Mouse (Mus musculus) hindbrain, embryonic 16.5 days (tissue): Measurements from ENCODE around the gene Mgat4c. TPM values are rescaled to one million over a fixed set of nuclear protein-coding genes. Genes with fewer than 3 reads are reported as not detected.

ENCODE experiments used
- ATAC-seq: fragments of 200-750 bp; cut with Nextera tagmentation; 2 replicates; pipeline ENCODE4 v1.8.0; 2017; ENCODE audit warnings: moderate TSS enrichment, moderate library complexity
- H3K27ac ChIP-seq: fragments of 300-500 bp; sonication (generic); 2 replicates; pipeline ENCODE4 v1.5.1; 2014; ENCODE audit warnings: low read depth, mild to moderate bottlenecking, control low read depth, low read length, moderate library complexity
- H3K27me3 ChIP-seq: fragments of 300-500 bp; sonication (generic); replicated peaks from 2 replicates; pipeline ENCODE4 v1.6.1; 2014; ENCODE audit warnings: low read length; ENCODE audit not compliant: control insufficient read depth, insufficient read depth
- H3K36me3 ChIP-seq: fragments of 300-500 bp; sonication (generic); 2 replicates; pipeline ENCODE4 v1.6.1; 2014; ENCODE audit warnings: mild to moderate bottlenecking, low read length, moderate library complexity, mixed read lengths; ENCODE audit not compliant: control insufficient read depth, insufficient read depth
- H3K4me1 ChIP-seq: fragments of 300-500 bp; sonication (generic); 2 replicates; pipeline ENCODE4 v1.6.1; 2014; ENCODE audit warnings: low read depth, low read length; ENCODE audit not compliant: control insufficient read depth, insufficient read depth
- H3K4me2 ChIP-seq: fragments of 300-500 bp; sonication (generic); 2 replicates; pipeline ENCODE4 v1.6.1; 2014; ENCODE audit warnings: mild to moderate bottlenecking, low read length, control low read depth, moderate library complexity
- H3K4me3 ChIP-seq: fragments of 300-500 bp; sonication (generic); 2 replicates; pipeline ENCODE4 v1.5.1; 2014; ENCODE audit warnings: mild to moderate bottlenecking, low read length, control low read depth, moderate library complexity
- H3K9ac ChIP-seq: fragments of 300-500 bp; sonication (generic); 2 replicates; pipeline ENCODE4 v1.6.1; 2014; ENCODE audit warnings: low read depth, mild to moderate bottlenecking, control low read depth, low read length, moderate library complexity
- H3K9me3 ChIP-seq: fragments of 300-500 bp; sonication (generic); 2 replicates; pipeline ENCODE4 v1.6.1; 2014; ENCODE audit warnings: mild to moderate bottlenecking, low read length, moderate library complexity; ENCODE audit not compliant: control insufficient read depth
- WGBS: fragments of 180-500 bp; shearing (Covaris S2); extraction: QIAGEN DNeasy Blood & Tissue Kit; methylation state at CpG from one replicate; pipeline ENCODE4 v1.1.7; 2014; 5-methylcytosine and 5-hydroxymethylcytosine counted together
- polyA plus RNA-seq: library from polyadenylated mRNA; unstranded; fragments of >200 nt; fragmentation: Nextera tagmentation; extraction: Ambion mirVana; gene quantifications from 2 replicates; pipeline ENCODE4 v1.2.1, GENCODE M21; 2015

The Mgat4c gene
- polyA plus RNA-seq, 1 experiment from 2014 or later = 64.4 TPM

DNA sequence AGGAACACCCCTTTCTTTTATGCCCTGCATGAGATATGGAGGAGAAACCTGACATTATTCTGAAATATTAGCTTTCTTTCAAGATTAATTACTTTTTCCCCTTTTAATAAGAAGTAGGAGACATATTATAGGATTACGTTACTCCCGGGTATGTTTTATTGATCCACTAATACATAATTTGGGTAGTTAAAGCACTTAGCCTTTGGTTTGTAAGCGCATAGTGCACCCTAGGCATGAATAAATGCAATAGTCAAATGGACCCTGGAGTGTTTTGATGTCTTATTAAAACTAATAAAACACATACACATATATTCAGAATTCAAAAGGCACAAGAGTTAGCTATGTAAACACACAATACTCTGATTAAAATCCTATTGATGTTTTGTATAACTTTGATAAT is 374.9 kb downstream of the Mgat4c start:
- 68% methylated on average over 3 of the region's 3 CpGs for WGBS
- ATAC-seq = no peak

DNA sequence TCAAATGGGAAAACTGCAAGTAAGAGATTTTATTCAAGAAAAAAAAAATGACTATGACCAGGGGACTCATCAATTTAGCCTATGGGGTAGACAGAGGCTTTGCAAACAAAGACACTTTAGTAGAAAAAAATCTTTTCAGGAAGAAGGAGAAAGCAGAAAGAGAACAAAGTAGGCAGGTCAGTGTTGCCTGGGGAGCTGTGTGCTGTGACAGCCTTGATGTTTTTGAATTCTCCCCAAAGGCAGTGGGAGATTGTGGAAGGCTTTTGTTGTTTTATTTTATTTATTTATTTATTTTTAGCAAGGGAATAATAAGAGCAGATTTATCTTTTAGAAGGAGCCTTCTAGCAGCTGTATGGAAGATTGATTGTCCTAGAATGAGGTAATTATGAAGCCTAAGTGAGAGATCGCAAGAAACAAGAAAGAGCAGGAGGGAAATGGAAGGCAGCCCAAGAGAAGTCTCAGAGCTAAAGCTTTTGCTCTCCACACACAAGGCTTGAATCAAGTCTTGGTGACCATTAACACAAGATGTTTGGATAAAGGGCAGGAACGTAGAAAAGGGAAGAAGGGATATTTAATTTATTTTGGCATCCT is 375.8 kb downstream of the Mgat4c start:
- Histone ChIP-seq H3K27me3 (no peaks in the 10 kb centered on the region), H3K4me1 (no peaks in the 10 kb centered on the region), H3K9me3 (no peaks in the 10 kb centered on the region), H3K27ac (no peak overlapping the region), H3K4me3 (no peak overlapping the region), H3K36me3 (no peaks in the 10 kb centered on the region), H3K9ac (no peak overlapping the region), H3K4me2 (no peak overlapping the region)
- WGBS = 14% methylated on average over 2 of the region's 2 CpGs
- ATAC-seq = peak; percentile 69; the same call in 1 of the 2 replicates

More for the DNA sequence above, 374.9 kb downstream of the Mgat4c start:
- H3K36me3 ChIP-seq = no peaks in the 10 kb centered on the region
- no peak overlapping the region for H3K9ac ChIP-seq
- no peak overlapping the region for H3K4me3 ChIP-seq
- no peaks in the 10 kb centered on the region for H3K4me1 ChIP-seq
- H3K27me3 ChIP-seq = no peaks in the 10 kb centered on the region
- H3K9me3 ChIP-seq = no peaks in the 10 kb centered on the region
- H3K4me2 ChIP-seq = no peak overlapping the region
- no peak overlapping the region for H3K27ac ChIP-seq

DNA sequence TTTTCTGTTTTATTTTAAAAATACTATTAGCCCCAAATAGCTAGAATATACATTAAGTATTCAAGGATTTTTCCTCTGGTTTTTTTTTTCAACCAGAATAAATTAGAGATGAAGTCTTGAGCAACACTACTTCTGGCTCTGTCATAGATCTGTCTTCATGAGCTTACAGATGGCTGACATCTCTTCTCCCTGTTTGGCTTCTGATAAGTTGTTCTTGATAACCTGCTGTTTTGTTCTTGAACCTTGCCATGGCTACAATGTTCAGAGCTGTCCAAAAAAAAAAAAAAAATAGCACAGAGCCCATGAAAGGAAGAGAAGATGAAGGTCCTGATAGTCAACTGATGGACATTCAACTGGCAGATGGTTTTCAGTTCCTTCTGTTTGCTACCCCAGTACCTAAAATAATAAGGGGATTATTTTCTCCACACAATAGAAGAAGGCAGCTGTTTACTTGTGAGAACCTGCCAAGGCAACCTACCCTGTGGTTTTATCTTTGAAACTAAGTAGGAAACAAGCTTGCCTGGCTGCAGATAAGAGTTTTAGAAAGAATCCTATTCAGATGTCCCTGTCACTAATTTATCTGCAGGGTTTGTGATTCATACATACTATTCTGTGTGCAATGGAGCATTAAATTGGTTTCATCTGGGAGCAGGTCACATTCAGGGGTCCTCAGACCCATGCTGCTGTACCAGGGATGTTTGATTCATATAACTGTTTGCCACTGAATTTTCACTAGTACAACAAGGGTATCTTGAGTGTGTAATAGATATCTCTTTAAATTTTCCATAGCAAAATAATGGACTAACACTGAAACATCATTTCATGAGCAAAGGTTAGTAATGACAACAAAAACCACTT is 393.5 kb downstream of the Mgat4c start:
- ATAC-seq = peak; percentile 30; the same call in 1 of the 2 replicates
- H3K9me3 ChIP-seq = no peaks in the 10 kb centered on the region
- H3K4me3 ChIP-seq = no peak overlapping the region
- no peak overlapping the region for H3K27ac ChIP-seq
- H3K9ac ChIP-seq = no peak overlapping the region
- no peaks in the 10 kb centered on the region for H3K4me1 ChIP-seq
- H3K36me3 ChIP-seq = no peaks in the 10 kb centered on the region
- H3K4me2 ChIP-seq = no peak overlapping the region
- no peaks in the 10 kb centered on the region for H3K27me3 ChIP-seq

DNA sequence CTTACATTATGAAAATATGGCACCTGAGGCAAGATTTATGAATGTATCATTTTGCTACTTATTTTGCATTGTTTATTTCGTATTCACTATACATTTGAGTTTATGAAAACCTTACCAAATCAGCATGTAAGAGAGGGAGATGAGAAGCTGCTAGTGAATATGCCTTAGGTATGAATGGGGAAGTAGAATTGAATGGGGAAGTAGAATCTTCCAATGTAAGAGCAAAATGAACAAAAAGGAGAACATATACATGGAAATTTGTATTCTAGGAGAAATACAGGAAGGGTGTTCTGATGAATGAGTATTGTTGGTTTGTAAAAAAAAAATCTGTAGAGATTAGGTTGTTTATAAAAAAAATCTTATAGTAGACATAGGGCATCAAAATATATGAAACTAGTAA is 441.9 kb downstream of the Mgat4c start:
- Histone ChIP-seq H3K4me1 (no peaks in the 10 kb centered on the region), H3K4me3 (no peak overlapping the region), H3K9ac (no peak overlapping the region), H3K27ac (no peak overlapping the region), H3K9me3 (no peaks in the 10 kb centered on the region), H3K36me3 (no peaks in the 10 kb centered on the region), H3K4me2 (no peak overlapping the region), H3K27me3 (no peaks in the 10 kb centered on the region)
- no peak for ATAC-seq
- 80% methylated on average over 1 of the region's 1 CpGs for WGBS

DNA sequence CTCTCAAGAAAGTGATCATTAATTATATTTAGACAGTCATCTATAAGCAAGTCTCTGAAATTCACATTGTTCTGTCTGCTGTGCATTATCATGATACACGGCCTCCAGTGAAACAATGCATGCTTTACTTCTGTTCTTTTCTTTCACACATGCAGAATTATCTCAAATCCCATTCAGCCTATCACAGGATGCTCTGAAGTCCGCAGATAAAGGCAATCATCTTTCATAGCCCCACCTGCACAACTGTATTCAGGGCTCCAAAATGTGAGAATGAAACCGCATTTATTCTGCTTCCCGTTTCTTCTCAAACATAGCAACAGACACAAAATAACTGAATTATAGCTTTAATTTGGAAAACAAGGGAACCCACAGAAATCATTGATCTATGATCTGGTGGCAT is 446.1 kb downstream of the Mgat4c start:
- Histone ChIP-seq H3K27me3 (no peaks in the 10 kb centered on the region), H3K27ac (no peak overlapping the region), H3K36me3 (no peaks in the 10 kb centered on the region), H3K4me2 (no peak overlapping the region), H3K4me1 (no peaks in the 10 kb centered on the region), H3K9me3 (no peaks in the 10 kb centered on the region), H3K9ac (no peak overlapping the region), H3K4me3 (no peak overlapping the region)
- 61% methylated on average over 4 of the region's 4 CpGs for WGBS
- ATAC-seq = no peak

DNA sequence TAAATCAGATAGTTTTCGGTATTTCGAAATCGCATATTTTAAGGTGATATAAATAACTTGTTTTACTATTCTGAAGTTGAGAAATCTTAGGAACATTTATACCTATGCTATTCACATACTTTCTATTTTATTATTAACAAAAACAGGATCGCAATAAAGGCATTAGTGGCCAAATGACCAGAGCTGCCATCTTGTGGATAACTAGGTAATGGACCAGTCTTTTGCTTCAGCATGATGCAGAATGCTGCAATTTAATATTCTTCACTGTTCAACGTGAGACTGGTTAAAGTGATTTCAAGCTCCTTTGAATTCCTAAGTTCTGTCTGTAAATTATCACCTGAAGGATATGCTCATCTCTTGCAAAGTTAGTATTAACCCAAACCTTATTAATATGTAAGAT is 473.6 kb downstream of the Mgat4c start:
- ATAC-seq = peak; percentile 51; the same call in 1 of the 2 replicates
- Histone ChIP-seq H3K4me3 (no peak overlapping the region), H3K36me3 (no peaks in the 10 kb centered on the region), H3K4me1 (no peaks in the 10 kb centered on the region), H3K9me3 (no peaks in the 10 kb centered on the region), H3K27me3 (no peaks in the 10 kb centered on the region), H3K9ac (no peak overlapping the region), H3K27ac (no peak overlapping the region), H3K4me2 (no peak overlapping the region)
- WGBS = 64% methylated on average over 5 of the region's 5 CpGs

DNA sequence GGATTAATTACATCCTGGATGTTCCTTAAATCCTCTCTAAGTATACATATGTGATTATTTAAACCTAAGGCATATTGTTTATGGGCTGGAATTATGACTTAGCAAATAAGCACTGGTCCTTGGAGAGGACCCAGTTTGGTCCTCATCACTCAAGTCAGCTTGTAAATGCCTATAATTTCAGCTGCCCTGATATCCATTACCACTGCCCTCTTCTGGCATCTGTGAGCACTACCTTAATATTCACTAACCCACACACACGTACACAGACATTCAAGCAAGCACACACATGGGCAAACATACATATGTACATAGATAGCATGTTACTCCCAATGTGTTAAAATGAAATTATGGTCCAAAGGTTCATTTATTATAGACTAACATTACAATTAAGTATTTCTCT is 474.6 kb downstream of the Mgat4c start:
- no peaks in the 10 kb centered on the region for H3K27me3 ChIP-seq
- H3K4me2 ChIP-seq = no peak overlapping the region
- H3K9me3 ChIP-seq = no peaks in the 10 kb centered on the region
- H3K9ac ChIP-seq = no peak overlapping the region
- H3K27ac ChIP-seq = no peak overlapping the region
- WGBS = 41% methylated on average over 1 of the region's 1 CpGs
- H3K4me1 ChIP-seq = no peaks in the 10 kb centered on the region
- no peak for ATAC-seq
- no peak overlapping the region for H3K4me3 ChIP-seq
- no peaks in the 10 kb centered on the region for H3K36me3 ChIP-seq

DNA sequence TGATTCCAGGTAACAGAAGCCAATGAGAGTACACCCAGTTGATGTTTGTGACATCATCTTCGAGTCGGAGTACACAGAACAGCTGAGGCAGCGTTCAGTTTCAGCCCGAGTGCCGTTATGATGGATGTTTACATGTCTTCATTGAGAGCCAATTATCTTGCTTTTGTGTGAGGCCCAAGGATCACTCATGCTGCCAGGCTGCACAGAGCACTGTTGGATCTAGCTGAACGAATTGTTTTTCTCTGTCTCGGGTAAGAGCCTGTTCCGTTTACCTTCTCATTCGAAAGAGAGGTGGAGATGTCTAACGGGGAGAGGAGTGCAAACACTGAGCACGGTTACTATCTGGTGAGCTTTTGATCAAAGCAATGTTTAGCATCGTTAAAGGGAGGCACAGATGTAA is 477.5 kb downstream of the Mgat4c start:
- H3K9ac ChIP-seq = peak overlapping the region; percentile 54
- H3K9me3 ChIP-seq = no peaks in the 10 kb centered on the region
- peak overlapping the region; percentile 44 for H3K4me3 ChIP-seq
- H3K36me3 ChIP-seq = no peaks in the 10 kb centered on the region
- WGBS = 8% methylated on average over 12 of the region's 12 CpGs
- no peaks in the 10 kb centered on the region for H3K4me1 ChIP-seq
- H3K27me3 ChIP-seq = no peaks in the 10 kb centered on the region
- peak overlapping the region; percentile 55 for H3K4me2 ChIP-seq
- peak overlapping the region; percentile 70 for H3K27ac ChIP-seq
- ATAC-seq = peak; percentile 89

DNA sequence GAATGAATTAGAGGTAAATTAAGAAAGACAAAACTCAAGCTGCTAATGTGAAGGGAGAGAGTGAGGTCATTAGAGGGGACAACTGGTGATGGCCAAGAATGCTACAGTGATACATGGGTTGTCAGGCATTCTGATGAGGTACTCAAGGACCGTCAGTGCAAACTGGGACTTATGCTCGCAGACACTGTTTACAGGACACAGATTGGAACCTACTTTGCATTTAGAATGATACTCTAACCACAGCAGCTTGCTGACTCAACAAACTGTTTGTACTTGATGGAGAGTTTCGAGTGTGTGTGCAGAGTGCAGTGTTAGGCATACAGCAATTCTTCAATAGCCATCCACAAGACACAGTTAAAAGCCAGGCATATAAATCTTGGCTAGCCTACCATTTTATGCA is 503.4 kb downstream of the Mgat4c start:
- peak; percentile 92 for ATAC-seq
- H3K27ac ChIP-seq = peak overlapping the region; percentile 34

More for the DNA sequence above, 503.4 kb downstream of the Mgat4c start:
- H3K36me3 ChIP-seq = no peaks in the 10 kb centered on the region
- H3K9ac ChIP-seq = no peak overlapping the region
- no peak overlapping the region for H3K4me2 ChIP-seq
- no peaks in the 10 kb centered on the region for H3K9me3 ChIP-seq
- no peaks in the 10 kb centered on the region for H3K4me1 ChIP-seq
- 49% methylated on average over 3 of the region's 3 CpGs for WGBS
- H3K27me3 ChIP-seq = no peaks in the 10 kb centered on the region
- no peak overlapping the region for H3K4me3 ChIP-seq
